Mouse (Mus musculus): ENCODE measurements around the gene Prune2. TPM values are rescaled to one million over a fixed set of nuclear protein-coding genes. Genes with fewer than 3 reads are reported as not detected.

The Prune2 gene
- total RNA-seq, 1 experiment from 2014 or later, result 17.4 TPM

GRCm38 (mm10) chr19:17263679-17264370, 307.9 kb downstream of the Prune2 start:
- DNase-seq, result no peak

DNA sequence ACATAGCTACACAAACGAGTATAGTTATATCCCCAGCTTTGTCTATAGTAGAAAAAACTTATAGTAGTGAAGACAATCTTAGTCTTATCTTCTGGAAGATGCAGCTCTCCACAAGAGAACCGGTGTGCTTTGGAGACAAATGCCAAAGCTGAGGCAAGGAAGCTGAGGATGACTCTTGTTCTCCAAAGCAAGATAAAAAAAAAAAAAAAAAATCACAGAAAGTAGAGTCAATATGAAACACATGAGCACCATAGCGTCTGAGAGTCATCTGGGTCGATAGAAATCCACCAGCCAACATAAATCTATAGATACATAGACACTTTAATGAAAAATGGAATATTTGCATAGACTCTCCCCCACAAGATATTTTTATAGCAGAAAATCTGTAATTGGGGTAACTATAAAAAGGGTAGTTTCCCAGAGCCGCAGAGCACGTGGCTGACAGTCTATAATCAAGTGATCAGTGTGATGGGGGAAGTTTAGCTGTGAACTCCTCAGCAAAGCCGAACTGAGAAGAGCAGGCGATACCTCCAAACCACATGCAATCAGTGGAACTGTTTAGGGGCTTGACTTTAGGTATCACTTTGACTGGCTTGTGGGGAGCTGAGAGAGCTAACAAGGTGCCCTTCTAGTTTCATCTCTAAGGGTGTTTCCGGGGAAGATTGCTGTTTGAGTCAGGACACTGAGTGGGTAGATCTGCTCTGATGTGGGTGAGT, 308.7 kb downstream of the Prune2 start:
- DNase-seq, result no peak

- DNase-seq, result no peak
Measured at GRCm38 (mm10) chr19:17268669-17269068, 312.8 kb downstream of the Prune2 start.

DNA sequence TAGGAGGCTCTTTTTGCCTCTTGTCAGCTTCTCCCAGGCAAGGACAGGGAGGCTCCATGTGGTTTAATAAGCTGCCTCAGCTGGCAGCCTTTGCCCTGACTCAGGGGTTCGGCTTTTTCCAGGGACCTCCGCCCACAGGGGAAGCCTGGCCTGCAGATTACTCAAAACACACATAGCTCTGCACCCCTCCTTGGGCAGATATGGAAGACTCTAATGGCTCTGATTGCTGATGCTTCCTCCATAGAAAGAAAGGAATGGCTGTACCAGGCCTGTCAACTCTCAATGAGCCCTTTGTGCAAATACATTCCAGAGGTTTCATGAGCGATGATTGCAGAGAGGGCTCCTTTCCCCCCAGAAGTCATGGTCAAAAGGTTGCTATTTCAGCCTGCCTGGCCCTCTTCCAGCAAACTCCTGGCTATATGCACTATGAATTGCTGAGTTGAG, 315.3 kb downstream of the Prune2 start:
- peak; percentile 8 for DNase-seq

GRCm38 (mm10) chr19:17272988-17273387, 317.1 kb downstream of the Prune2 start:
- DNase-seq, result no peak

Other genes with a start within 250 kb of the Prune2 start
- gene Vps13a, start 175.2 kb upstream of the Prune2 start, total RNA-seq (2021), result 39.8 and 40.3 TPM in 2 replicates
- not detected in 2 replicates for gene Foxb2, start 82.3 kb upstream of the Prune2 start, total RNA-seq (2021)